Mouse (Mus musculus) stomach, embryonic 15.5 days (tissue): ENCODE results near the gene Olfr354. TPM values are rescaled to one million over a fixed set of nuclear protein-coding genes. Genes with fewer than 3 reads are reported as not detected.

ENCODE experiments used
- ATAC-seq: fragments of 200-750 bp; cut with Nextera tagmentation; 2 replicates; pipeline ENCODE4 v1.8.0; 2017; ENCODE audit warnings: low read depth, moderate number of reproducible peaks, moderate TSS enrichment; ENCODE audit not compliant: insufficient read depth, low FRiP score
- H3K27ac ChIP-seq: fragments of 300-500 bp; sonication (generic); 2 replicates; pipeline ENCODE4 v1.5.1; 2015; ENCODE audit warnings: mild to moderate bottlenecking, inconsistent platforms
- H3K27me3 ChIP-seq: fragments of 300-500 bp; sonication (generic); replicated peaks from 2 replicates; pipeline ENCODE4 v1.6.1; 2015; ENCODE audit warnings: inconsistent platforms
- H3K36me3 ChIP-seq: fragments of 300-500 bp; sonication (generic); 2 replicates; pipeline ENCODE4 v1.6.1; 2015; ENCODE audit warnings: inconsistent platforms
- H3K4me1 ChIP-seq: fragments of 300-500 bp; sonication (generic); 2 replicates; pipeline ENCODE4 v1.6.1; 2015; ENCODE audit warnings: inconsistent platforms
- H3K4me2 ChIP-seq: fragments of 300-500 bp; sonication (generic); 2 replicates; pipeline ENCODE4 v1.6.1; 2015; ENCODE audit warnings: mild to moderate bottlenecking, inconsistent platforms
- H3K4me3 ChIP-seq: fragments of 300-500 bp; sonication (generic); replicated peaks from 2 replicates; pipeline ENCODE4 v1.5.1; 2015; ENCODE audit warnings: inconsistent platforms
- H3K9ac ChIP-seq: fragments of 300-500 bp; sonication (generic); 2 replicates; pipeline ENCODE4 v1.6.1; 2015; ENCODE audit warnings: inconsistent platforms
- H3K9me3 ChIP-seq: fragments of 300-500 bp; sonication (generic); 2 replicates; pipeline ENCODE4 v1.6.1; 2016; ENCODE audit warnings: inconsistent platforms
- WGBS: fragments of 180-500 bp; shearing (Covaris S2); methylation state at CpG from one replicate; pipeline ENCODE4 v1.1.7; 2015; 5-methylcytosine and 5-hydroxymethylcytosine counted together
- polyA plus RNA-seq: library from polyadenylated mRNA; unstranded; fragments of >200 nt; fragmentation: Nextera tagmentation; extraction: Ambion mirVana; gene quantifications from 2 replicates; pipeline ENCODE4 v1.2.1, GENCODE M21; 2015

Olfr354 gene
- not detected in 2 replicates for polyA plus RNA-seq

GRCm38 (mm10) chr2:36905380-36905779, at the start of gene Olfr354:
Olfr354 (plus strand) TSS chr2:36905680.
- no peak within 1 kb of the TSS for H3K4me3 ChIP-seq
- no peaks in the 10 kb centered on the region for H3K4me1 ChIP-seq
- H3K36me3 ChIP-seq, result no peaks in the 10 kb centered on the region
- H3K4me2 ChIP-seq, result no peak within 1 kb of the TSS
- H3K9me3 ChIP-seq, result no peaks in the 10 kb centered on the region
- no peaks in the 10 kb centered on the region for H3K27me3 ChIP-seq
- ATAC-seq, result no peak
- no peak within 1 kb of the TSS for H3K9ac ChIP-seq
- no peak within 1 kb of the TSS for H3K27ac ChIP-seq

- Histone ChIP-seq H3K9ac (no peak within 1 kb of the TSS), H3K9me3 (no peaks in the 10 kb centered on the region), H3K4me2 (no peak within 1 kb of the TSS), H3K4me3 (no peak within 1 kb of the TSS), H3K27ac (no peak within 1 kb of the TSS), H3K36me3 (no peaks in the 10 kb centered on the region), H3K27me3 (no peaks in the 10 kb centered on the region), H3K4me1 (no peaks in the 10 kb centered on the region)
- no peak for ATAC-seq
- 81% methylated on average over 1 of the region's 1 CpGs for WGBS
Measured at GRCm38 (mm10) chr2:36862560-36862959, 42.9 kb upstream of the Olfr354 start, which contains the start of gene Olfr351. Olfr351 (minus strand) TSS chr2:36862660.

GRCm38 (mm10) chr2:36868160-36868559, 37.3 kb upstream of the Olfr354 start, which contains the start of gene Olfr352:
Olfr352 (plus strand) TSS chr2:36868460.
- Histone ChIP-seq H3K9me3 (no peaks in the 10 kb centered on the region), H3K4me1 (no peaks in the 10 kb centered on the region), H3K27me3 (no peaks in the 10 kb centered on the region), H3K4me2 (no peak within 1 kb of the TSS), H3K36me3 (no peaks in the 10 kb centered on the region), H3K4me3 (no peak within 1 kb of the TSS), H3K9ac (no peak within 1 kb of the TSS), H3K27ac (no peak within 1 kb of the TSS)
- WGBS, result 82% methylated on average over 1 of the region's 1 CpGs
- ATAC-seq, result no peak

GRCm38 (mm10) chr2:36892836-36893235, 12.6 kb upstream of the Olfr354 start, which contains the start of gene Olfr353:
Olfr353 (minus strand) TSS chr2:36892936.
- ATAC-seq, result no peak
- H3K9ac ChIP-seq, result no peak within 1 kb of the TSS
- no peaks in the 10 kb centered on the region for H3K9me3 ChIP-seq
- H3K4me1 ChIP-seq, result no peaks in the 10 kb centered on the region
- H3K27me3 ChIP-seq, result no peaks in the 10 kb centered on the region
- no peak within 1 kb of the TSS for H3K4me3 ChIP-seq
- no peaks in the 10 kb centered on the region for H3K36me3 ChIP-seq
- H3K27ac ChIP-seq, result no peak within 1 kb of the TSS
- H3K4me2 ChIP-seq, result no peak within 1 kb of the TSS

GRCm38 (mm10) chr2:36897114-36897513, 8.4 kb upstream of the Olfr354 start:
- Histone ChIP-seq H3K36me3 (no peaks in the 10 kb centered on the region), H3K9ac (no peak overlapping the region), H3K27me3 (no peaks in the 10 kb centered on the region), H3K4me1 (no peaks in the 10 kb centered on the region), H3K4me3 (no peak overlapping the region), H3K4me2 (no peak overlapping the region), H3K9me3 (no peaks in the 10 kb centered on the region), H3K27ac (no peak overlapping the region)
- no peak for ATAC-seq

- Histone ChIP-seq H3K4me3 (no peak within 1 kb of the TSS), H3K4me2 (no peak within 1 kb of the TSS), H3K9me3 (no peaks in the 10 kb centered on the region), H3K27ac (no peak within 1 kb of the TSS), H3K4me1 (no peaks in the 10 kb centered on the region), H3K9ac (no peak within 1 kb of the TSS), H3K27me3 (no peaks in the 10 kb centered on the region), H3K36me3 (no peaks in the 10 kb centered on the region)
- ATAC-seq, result no peak
Measured at GRCm38 (mm10) chr2:36928797-36929196, 23.3 kb downstream of the Olfr354 start, which contains the start of gene Olfr355. Olfr355 (minus strand) TSS chr2:36928897.

GRCm38 (mm10) chr2:36936821-36937220, 31.3 kb downstream of the Olfr354 start, which contains the start of gene Olfr356:
Olfr356 (plus strand) TSS chr2:36937121.
- Histone ChIP-seq H3K36me3 (no peaks in the 10 kb centered on the region), H3K27ac (no peak within 1 kb of the TSS), H3K27me3 (no peaks in the 10 kb centered on the region), H3K4me1 (no peaks in the 10 kb centered on the region), H3K4me3 (no peak within 1 kb of the TSS), H3K9me3 (no peaks in the 10 kb centered on the region), H3K4me2 (no peak within 1 kb of the TSS), H3K9ac (no peak within 1 kb of the TSS)
- ATAC-seq, result no peak
- WGBS, result 83% methylated on average over 2 of the region's 2 CpGs

Other genes with a start within 250 kb of the Olfr354 start
- not detected in 2 replicates for gene Olfr346, start 219.9 kb upstream of the Olfr354 start, polyA plus RNA-seq
- not detected in 2 replicates for gene Olfr347, start 173.8 kb upstream of the Olfr354 start, polyA plus RNA-seq
- gene Olfr348, start 121.4 kb upstream of the Olfr354 start, polyA plus RNA-seq, result not detected in 2 replicates
- not detected in 2 replicates for gene Olfr50, start 115.1 kb upstream of the Olfr354 start, polyA plus RNA-seq
- not detected in 2 replicates for gene Olfr3, start 88.6 kb upstream of the Olfr354 start, polyA plus RNA-seq
- not detected in 2 replicates for gene Olfr350, start 59.4 kb upstream of the Olfr354 start, polyA plus RNA-seq
- gene Olfr351, start 43.0 kb upstream of the Olfr354 start, polyA plus RNA-seq, result not detected in 2 replicates
- not detected in 2 replicates for gene Olfr352, start 37.2 kb upstream of the Olfr354 start, polyA plus RNA-seq
- gene Olfr353, start 12.7 kb upstream of the Olfr354 start, polyA plus RNA-seq, result not detected in 2 replicates
- not detected in 2 replicates for gene Olfr355, start 23.2 kb downstream of the Olfr354 start, polyA plus RNA-seq
- not detected in 2 replicates for gene Olfr356, start 31.4 kb downstream of the Olfr354 start, polyA plus RNA-seq
- not detected in 2 replicates for gene Olfr357, start 88.1 kb downstream of the Olfr354 start, polyA plus RNA-seq
- gene Olfr358, start 103.7 kb downstream of the Olfr354 start, polyA plus RNA-seq, result not detected in 2 replicates
- gene Olfr360, start 160.1 kb downstream of the Olfr354 start, polyA plus RNA-seq, result not detected in 2 replicates
- gene Olfr361, start 183.6 kb downstream of the Olfr354 start, polyA plus RNA-seq, result not detected in 2 replicates
- gene Olfr362, start 212.2 kb downstream of the Olfr354 start, polyA plus RNA-seq, result not detected in 2 replicates
- gene Olfr364-ps1, start 233.6 kb downstream of the Olfr354 start, polyA plus RNA-seq, result not detected in 2 replicates